Mouse (Mus musculus) bone marrow macrophage, adult 2 months (primary cell): ENCODE data around the gene Lamc3.

Experiments used
- CTCF ChIP-seq: IDR thresholded peaks from 2 replicates; pipeline ENCODE4 v1.5.1; 2012; ENCODE audit warnings: low read depth, mild to moderate bottlenecking, low read length, moderate library complexity
- POLR2A ChIP-seq: IDR thresholded peaks from 2 replicates; pipeline ENCODE4 v1.6.1; 2012; ENCODE audit warnings: mild to moderate bottlenecking, low read depth, low read length, borderline replicate concordance

GRCm38 (mm10) chr2:31857180-31857579 is 29.9 kb upstream of the Lamc3 start:
- TF ChIP-seq CTCF (no peak), POLR2A (no peak)
